Mouse (Mus musculus): ENCODE data around the gene Hdac9. TPM values are rescaled to one million over a fixed set of nuclear protein-coding genes. Genes with fewer than 3 reads are reported as not detected.

The Hdac9 gene
- 13.1 and 15.9 TPM in 2 replicates for polyA plus RNA-seq (2015; fragmentation: Nextera tagmentation; extraction: Ambion mirVana)

DNA sequence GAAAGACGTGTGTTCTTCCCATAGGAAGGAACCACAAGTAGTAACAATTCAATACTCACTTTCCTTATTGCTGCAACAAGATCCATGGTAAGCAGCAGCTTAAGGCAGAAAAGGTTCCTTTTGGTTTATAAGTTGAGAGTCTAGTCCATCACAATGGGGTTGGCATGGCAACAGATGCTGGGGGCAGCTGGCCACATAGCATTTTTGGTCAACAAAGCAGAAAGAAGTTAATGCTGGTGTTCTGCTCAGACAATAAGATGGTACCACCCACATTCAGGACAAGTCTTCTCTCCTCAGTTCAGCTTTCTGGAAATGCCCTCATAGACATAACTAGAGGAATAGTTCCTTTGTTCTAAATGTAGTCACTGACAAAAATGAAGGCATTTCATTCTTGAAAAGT lies at the start of gene Hdac9:
Gene Hdac9 (minus strand): TSS at position 101 of the 400 bp plus-strand sequence.
- no peak for ATAC-seq (replicated peaks)
- WGBS, result 23% methylated on average over 1 of the region's 1 CpGs
- Histone ChIP-seq H3K4me3 (no peak within 1 kb of the TSS), H3K4me1 (no peaks in the 10 kb centered on the region), H3K27me3 (no peaks in the 10 kb centered on the region), H3K9me3 (no peaks in the 10 kb centered on the region), H3K36me3 (no peaks in the 10 kb centered on the region), H3K9ac (replicated peaks) (no peak within 1 kb of the TSS), H3K27ac (replicated peaks) (no peak within 1 kb of the TSS), H3K4me2 (replicated peaks) (no peak within 1 kb of the TSS)

GRCm38 (mm10) chr12:34949066-34949706 lies 32.3 kb upstream of the Hdac9 start:
- no peak for ATAC-seq (replicated peaks)
- Histone ChIP-seq H3K9me3 (no peaks in the 10 kb centered on the region), H3K27ac (replicated peaks) (no peak overlapping the region), H3K4me3 (no peak overlapping the region), H3K36me3 (no peaks in the 10 kb centered on the region), H3K9ac (replicated peaks) (no peak overlapping the region), H3K4me2 (replicated peaks) (no peak overlapping the region), H3K27me3 (no peaks in the 10 kb centered on the region), H3K4me1 (no peaks in the 10 kb centered on the region)
- 90% methylated on average over 6 of the region's 6 CpGs for WGBS

- H3K4me2 ChIP-seq (replicated peaks), result no peak overlapping the region
- no peak overlapping the region for H3K4me3 ChIP-seq
- no peaks in the 10 kb centered on the region for H3K4me1 ChIP-seq
- no peaks in the 10 kb centered on the region for H3K27me3 ChIP-seq
- WGBS, result 97% methylated on average over 1 of the region's 1 CpGs
- no peak overlapping the region for H3K27ac ChIP-seq (replicated peaks)
- peaks cover 4% of the 10 kb centered on the region; the same call in 1 of the 2 replicates for H3K9me3 ChIP-seq
- no peak overlapping the region for H3K9ac ChIP-seq (replicated peaks)
- ATAC-seq (replicated peaks), result no peak
- no peaks in the 10 kb centered on the region for H3K36me3 ChIP-seq
Measured at GRCm38 (mm10) chr12:34937918-34938317, 21.0 kb upstream of the Hdac9 start.

GRCm38 (mm10) chr12:34908008-34908407 lies 8.9 kb downstream of the Hdac9 start:
- Histone ChIP-seq H3K27ac (replicated peaks) (no peak overlapping the region), H3K4me1 (peaks cover 6% of the 10 kb centered on the region; the same call in 1 of the 2 replicates), H3K36me3 (no peaks in the 10 kb centered on the region), H3K9ac (replicated peaks) (no peak overlapping the region), H3K27me3 (peaks cover 12% of the 10 kb centered on the region; the same call in 1 of the 2 replicates), H3K4me3 (no peak overlapping the region), H3K9me3 (no peaks in the 10 kb centered on the region), H3K4me2 (replicated peaks) (peak overlapping the region; percentile 77)
- no peak for ATAC-seq (replicated peaks)
- 75% methylated on average over 2 of the region's 2 CpGs for WGBS

GRCm38 (mm10) chr12:34907506-34907850 lies 9.4 kb downstream of the Hdac9 start:
- Histone ChIP-seq H3K36me3 (no peaks in the 10 kb centered on the region), H3K4me3 (peak overlapping the region; percentile 70), H3K4me2 (replicated peaks) (peak overlapping the region; percentile 77), H3K9me3 (no peaks in the 10 kb centered on the region), H3K27me3 (peaks cover 12% of the 10 kb centered on the region; the same call in 1 of the 2 replicates), H3K27ac (replicated peaks) (peak overlapping the region; percentile 71), H3K9ac (replicated peaks) (peak overlapping the region; percentile 64), H3K4me1 (peaks cover 6% of the 10 kb centered on the region; the same call in 1 of the 2 replicates)
- ATAC-seq (replicated peaks), result peak; percentile 84
- under 1% methylated on average over 10 of the region's 10 CpGs for WGBS

DNA sequence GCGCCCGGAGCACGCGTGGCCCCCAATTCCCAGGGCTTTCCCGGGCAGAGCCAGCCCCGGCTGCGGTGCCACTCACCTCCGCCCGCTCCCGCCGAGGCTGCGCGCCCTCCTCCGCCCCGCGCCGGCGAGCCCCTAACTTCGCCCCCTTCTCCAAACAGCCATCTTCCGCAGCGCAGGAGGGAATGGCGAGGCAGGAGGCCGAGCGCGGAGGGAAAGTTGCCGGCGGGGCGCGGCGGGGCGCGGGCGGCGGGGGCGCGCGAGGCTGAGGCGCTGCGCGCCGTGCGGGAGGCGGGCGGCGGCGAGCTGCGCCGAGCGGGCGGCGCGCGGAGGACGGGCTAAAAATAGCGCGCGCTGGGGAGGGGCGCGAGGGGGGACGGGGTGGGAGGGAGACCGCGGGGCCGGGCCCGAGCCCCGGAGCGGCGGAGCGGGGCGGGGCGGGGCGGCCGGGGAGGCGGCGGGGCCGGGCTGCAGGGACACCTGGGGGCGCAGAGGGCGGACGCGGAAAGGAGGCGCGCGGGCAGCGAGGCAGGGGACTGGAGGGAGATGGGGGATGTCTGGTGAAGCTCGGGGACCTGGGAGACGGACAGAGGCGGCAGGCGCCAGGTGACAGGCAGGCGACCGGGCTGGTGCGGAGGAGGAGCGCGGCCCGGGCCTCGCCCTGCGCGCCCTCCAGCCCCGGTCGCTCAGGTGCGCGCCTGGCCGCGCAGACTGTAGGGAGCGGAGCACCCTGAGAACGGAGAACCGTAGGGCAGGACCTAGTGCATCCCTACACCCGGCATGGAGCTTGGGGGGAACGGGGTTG lies 10.0 kb downstream of the Hdac9 start:
- Histone ChIP-seq H3K4me2 (replicated peaks) (peak overlapping the region; percentile 77), H3K27ac (replicated peaks) (peak overlapping the region; percentile 71), H3K36me3 (no peaks in the 10 kb centered on the region), H3K9me3 (no peaks in the 10 kb centered on the region), H3K27me3 (peaks cover 12% of the 10 kb centered on the region; the same call in 1 of the 2 replicates), H3K4me3 (peak overlapping the region; percentile 70), H3K4me1 (peaks cover 6% of the 10 kb centered on the region; the same call in 1 of the 2 replicates), H3K9ac (replicated peaks) (peak overlapping the region; percentile 64)
- WGBS, result under 1% methylated on average over 91 of the region's 107 CpGs
- ATAC-seq (replicated peaks), result peak; percentile 94

GRCm38 (mm10) chr12:34906376-34906703 lies 10.6 kb downstream of the Hdac9 start:
- ATAC-seq (replicated peaks), result no peak
- WGBS, result 0% methylated on average over 10 of the region's 10 CpGs
- Histone ChIP-seq H3K4me2 (replicated peaks) (peak overlapping the region; percentile 77), H3K4me1 (peaks cover 6% of the 10 kb centered on the region; the same call in 1 of the 2 replicates), H3K36me3 (no peaks in the 10 kb centered on the region), H3K4me3 (peak overlapping the region; percentile 70), H3K27me3 (peaks cover 12% of the 10 kb centered on the region; the same call in 1 of the 2 replicates), H3K9ac (replicated peaks) (peak overlapping the region; percentile 64), H3K9me3 (no peaks in the 10 kb centered on the region), H3K27ac (replicated peaks) (no peak overlapping the region)

DNA sequence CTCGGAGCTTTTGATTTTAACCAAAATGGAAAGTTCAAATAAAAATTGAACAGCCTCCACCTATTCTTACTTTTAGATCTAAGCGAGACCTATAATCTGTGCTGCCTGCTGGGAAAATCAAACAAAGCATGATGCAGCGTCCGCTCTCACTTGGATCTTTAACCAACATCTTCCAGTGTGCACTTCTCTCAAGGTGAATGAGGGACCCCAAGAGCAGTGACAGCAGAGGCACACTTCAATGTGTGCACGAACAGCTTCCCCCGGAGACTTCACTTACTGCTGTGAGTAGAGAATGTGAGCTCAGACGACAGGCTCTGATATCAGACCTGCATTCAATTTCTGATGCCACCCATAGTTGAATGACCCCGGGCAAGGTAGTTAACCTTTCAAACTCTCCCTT lies 16.7 kb downstream of the Hdac9 start:
- Histone ChIP-seq H3K4me2 (replicated peaks) (no peak overlapping the region), H3K4me3 (no peak overlapping the region), H3K36me3 (no peaks in the 10 kb centered on the region), H3K4me1 (no peaks in the 10 kb centered on the region), H3K9me3 (no peaks in the 10 kb centered on the region), H3K9ac (replicated peaks) (no peak overlapping the region), H3K27me3 (peaks cover 5% of the 10 kb centered on the region; the same call in 1 of the 2 replicates), H3K27ac (replicated peaks) (no peak overlapping the region)
- WGBS, result 46% methylated on average over 8 of the region's 8 CpGs
- no peak; the same call in 1 of the 2 replicates for ATAC-seq (replicated peaks)

GRCm38 (mm10) chr12:34894867-34895266 lies 22.0 kb downstream of the Hdac9 start:
- Histone ChIP-seq H3K9ac (replicated peaks) (no peak overlapping the region), H3K27me3 (no peaks in the 10 kb centered on the region), H3K27ac (replicated peaks) (no peak overlapping the region), H3K4me2 (replicated peaks) (no peak overlapping the region), H3K36me3 (no peaks in the 10 kb centered on the region), H3K4me3 (no peak overlapping the region), H3K4me1 (no peaks in the 10 kb centered on the region), H3K9me3 (no peaks in the 10 kb centered on the region)
- no peak for ATAC-seq (replicated peaks)
- WGBS, result 86% methylated on average over 5 of the region's 5 CpGs

DNA sequence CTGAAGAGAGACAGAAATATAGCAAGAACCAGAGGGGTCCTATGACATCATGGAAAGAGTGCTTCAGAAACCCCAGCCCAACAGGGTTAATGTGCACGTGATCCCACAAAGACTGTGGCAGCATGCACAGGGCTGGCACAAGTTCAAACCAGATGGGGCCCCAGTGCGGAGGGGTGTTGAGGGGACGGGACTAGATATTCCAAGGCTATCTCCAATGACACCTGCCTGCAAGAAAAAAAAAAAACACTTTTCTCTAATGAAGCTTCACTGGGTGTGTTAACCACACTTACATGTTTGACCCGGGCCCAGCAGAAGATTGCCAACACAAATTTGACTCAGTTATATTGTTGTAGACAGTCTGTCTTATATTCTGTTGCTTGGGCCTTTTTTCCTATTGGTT lies 28.2 kb downstream of the Hdac9 start:
- no peak overlapping the region for H3K4me2 ChIP-seq (replicated peaks)
- ATAC-seq (replicated peaks), result no peak
- 60% methylated on average over 4 of the region's 4 CpGs for WGBS
- H3K27ac ChIP-seq (replicated peaks), result no peak overlapping the region
- no peaks in the 10 kb centered on the region for H3K9me3 ChIP-seq
- no peaks in the 10 kb centered on the region for H3K27me3 ChIP-seq
- H3K36me3 ChIP-seq, result no peaks in the 10 kb centered on the region
- no peak overlapping the region for H3K4me3 ChIP-seq
- no peak overlapping the region for H3K9ac ChIP-seq (replicated peaks)
- no peaks in the 10 kb centered on the region for H3K4me1 ChIP-seq

- no peaks in the 10 kb centered on the region for H3K27me3 ChIP-seq
- ATAC-seq (replicated peaks), result no peak
- WGBS, result 36% methylated on average over 2 of the region's 2 CpGs
Measured at GRCm38 (mm10) chr12:34874926-34875325, 42.0 kb downstream of the Hdac9 start.

GRCm38 (mm10) chr12:34871028-34871427 lies 45.9 kb downstream of the Hdac9 start:
- Histone ChIP-seq H3K4me3 (no peak overlapping the region), H3K27ac (replicated peaks) (no peak overlapping the region), H3K4me2 (replicated peaks) (no peak overlapping the region), H3K9me3 (no peaks in the 10 kb centered on the region), H3K4me1 (no peaks in the 10 kb centered on the region), H3K36me3 (no peaks in the 10 kb centered on the region), H3K27me3 (no peaks in the 10 kb centered on the region), H3K9ac (replicated peaks) (no peak overlapping the region)
- ATAC-seq (replicated peaks), result no peak
- 66% methylated on average over 7 of the region's 7 CpGs for WGBS

More at GRCm38 (mm10) chr12:34874926-34875325, 42.0 kb downstream of the Hdac9 start:
- no peak overlapping the region for H3K27ac ChIP-seq (replicated peaks)
- no peak overlapping the region for H3K4me3 ChIP-seq
- H3K4me2 ChIP-seq (replicated peaks), result no peak overlapping the region
- no peak overlapping the region for H3K9ac ChIP-seq (replicated peaks)
- no peaks in the 10 kb centered on the region for H3K36me3 ChIP-seq
- no peaks in the 10 kb centered on the region for H3K9me3 ChIP-seq
- no peaks in the 10 kb centered on the region for H3K4me1 ChIP-seq

Data from forebrain, embryonic 15.5 days (tissue).